Mouse (Mus musculus): ENCODE results near the gene Adgrd1.

DNA sequence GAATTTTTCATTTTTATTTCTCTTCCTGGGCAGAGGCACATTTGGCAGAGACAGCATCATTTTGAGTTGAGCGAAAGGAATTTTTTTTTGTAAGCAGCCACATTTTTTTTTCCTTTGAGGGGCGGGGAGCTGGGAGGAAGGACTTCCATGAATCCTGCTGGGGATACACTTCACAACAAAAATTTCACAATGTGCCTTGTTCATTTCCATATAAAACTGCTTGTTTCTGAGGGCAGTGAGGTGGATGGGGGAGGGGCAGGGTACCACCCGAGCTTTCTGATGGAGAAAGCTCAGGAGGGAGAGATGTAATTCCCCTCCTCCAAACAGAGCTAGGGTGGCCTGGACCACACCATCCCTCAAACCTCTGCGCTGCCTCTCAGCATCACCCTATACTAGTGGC, 22.6 kb downstream of the Adgrd1 start:
- TF ChIP-seq CTCF (IDR thresholded peaks at IDR 0.05; ENCODE audit: low read depth, low read length) (no peak), POLR2A (IDR thresholded peaks at IDR 0.05; ENCODE audit: borderline replicate concordance, low read depth, low read length) (no peak)

Measured in bone marrow macrophage, adult 2 months (primary cell).